Mouse (Mus musculus) hindbrain, embryonic 11.5 days (tissue): ENCODE measurements around the gene Zeb2. TPM values are rescaled to one million over a fixed set of nuclear protein-coding genes. Genes with fewer than 3 reads are reported as not detected.

Experiments
- ATAC-seq: fragments of 200-750 bp; cut with Nextera tagmentation; 2 replicates; pipeline ENCODE4 v1.8.0; 2017; ENCODE audit warnings: mild to moderate bottlenecking, moderate TSS enrichment, moderate library complexity; ENCODE audit not compliant: low FRiP score
- DNase-seq: peaks from one replicate; pipeline ENCODE4 v3.0.0-alpha.2; 2015; ENCODE audit warnings: low spot score
- H3K27ac ChIP-seq: fragments of 300-500 bp; sonication (generic); 2 replicates; pipeline ENCODE4 v1.5.1; 2014; ENCODE audit warnings: mild to moderate bottlenecking, low read depth, low read length
- H3K27me3 ChIP-seq: fragments of 300-500 bp; sonication (generic); 2 replicates; pipeline ENCODE4 v1.6.1; 2014; ENCODE audit warnings: mild to moderate bottlenecking, low read length, moderate library complexity, mixed read lengths; ENCODE audit not compliant: control insufficient read depth, insufficient read depth
- H3K36me3 ChIP-seq: fragments of 300-500 bp; sonication (generic); 2 replicates; pipeline ENCODE4 v1.6.1; 2014; ENCODE audit warnings: mild to moderate bottlenecking, low read length, moderate library complexity, mixed read lengths; ENCODE audit not compliant: control insufficient read depth, insufficient read depth
- H3K4me1 ChIP-seq: fragments of 300-500 bp; sonication (generic); replicated peaks from 2 replicates; pipeline ENCODE4 v1.6.1; 2014; ENCODE audit warnings: low read length, mixed read lengths; ENCODE audit not compliant: control insufficient read depth, insufficient read depth
- H3K4me2 ChIP-seq: fragments of 300-500 bp; sonication (generic); replicated peaks from 2 replicates; pipeline ENCODE4 v1.6.1; 2014; ENCODE audit warnings: mild to moderate bottlenecking, low read depth, low read length
- H3K4me3 ChIP-seq: fragments of 300-500 bp; sonication (generic); 2 replicates; pipeline ENCODE4 v1.5.1; 2014; ENCODE audit warnings: low read depth, low read length
- H3K9ac ChIP-seq: fragments of 300-500 bp; sonication (generic); 2 replicates; pipeline ENCODE4 v1.6.1; 2014; ENCODE audit warnings: low read depth, low read length
- H3K9me3 ChIP-seq: fragments of 300-500 bp; sonication (generic); 2 replicates; pipeline ENCODE4 v1.6.1; 2016; ENCODE audit warnings: low read length; ENCODE audit not compliant: control insufficient read depth
- WGBS: fragments of 180-500 bp; shearing (Covaris S2); extraction: QIAGEN DNeasy Blood & Tissue Kit; methylation state at CpG from one replicate; pipeline ENCODE4 v1.1.7; 2014; 5-methylcytosine and 5-hydroxymethylcytosine counted together
- polyA plus RNA-seq: library from polyadenylated mRNA; unstranded; fragments of >200 nt; fragmentation: Nextera tagmentation; extraction: Ambion mirVana; gene quantifications from 2 replicates; pipeline ENCODE4 v1.2.1, GENCODE M21; 2014

Gene Zeb2
- polyA plus RNA-seq, 1 experiment from 2014 or later = 58.8 TPM

- Histone ChIP-seq H3K9me3 (no peaks in the 10 kb centered on the region), H3K9ac (no peak overlapping the region), H3K4me3 (no peak overlapping the region), H3K36me3 (no peaks in the 10 kb centered on the region), H3K4me2 (no peak overlapping the region), H3K27me3 (no peaks in the 10 kb centered on the region), H3K4me1 (peaks cover 5% of the 10 kb centered on the region), H3K27ac (no peak overlapping the region)
- no peak for DNase-seq
- WGBS = 59% methylated on average over 4 of the region's 4 CpGs
- ATAC-seq = no peak
Observed at GRCm38 (mm10) chr2:45087208-45087607, 30.0 kb downstream of the Zeb2 start.

- no peaks in the 10 kb centered on the region for H3K9me3 ChIP-seq
- 86% methylated on average over 5 of the region's 5 CpGs for WGBS
- DNase-seq (no peak), ATAC-seq (no peak)
- H3K4me1 ChIP-seq = peaks cover 5% of the 10 kb centered on the region
- no peak overlapping the region for H3K4me2 ChIP-seq
- H3K9ac ChIP-seq = no peak overlapping the region
- no peak overlapping the region for H3K27ac ChIP-seq
- H3K36me3 ChIP-seq = no peaks in the 10 kb centered on the region
- H3K27me3 ChIP-seq = no peaks in the 10 kb centered on the region
- H3K4me3 ChIP-seq = no peak overlapping the region
Observed at GRCm38 (mm10) chr2:45085653-45086052, 31.5 kb downstream of the Zeb2 start.

GRCm38 (mm10) chr2:45083042-45083441, 34.2 kb downstream of the Zeb2 start:
- no peak overlapping the region for H3K4me3 ChIP-seq
- no peak overlapping the region for H3K27ac ChIP-seq
- H3K4me2 ChIP-seq = no peak overlapping the region
- ATAC-seq (no peak), DNase-seq (no peak)
- 66% methylated on average over 10 of the region's 10 CpGs for WGBS
- H3K9ac ChIP-seq = no peak overlapping the region
- no peaks in the 10 kb centered on the region for H3K9me3 ChIP-seq
- no peaks in the 10 kb centered on the region for H3K27me3 ChIP-seq
- H3K36me3 ChIP-seq = no peaks in the 10 kb centered on the region
- H3K4me1 ChIP-seq = 0 out of 2 replicates have a peak, but pooled peaks cover 2% of the 10 kb centered on the region

DNA sequence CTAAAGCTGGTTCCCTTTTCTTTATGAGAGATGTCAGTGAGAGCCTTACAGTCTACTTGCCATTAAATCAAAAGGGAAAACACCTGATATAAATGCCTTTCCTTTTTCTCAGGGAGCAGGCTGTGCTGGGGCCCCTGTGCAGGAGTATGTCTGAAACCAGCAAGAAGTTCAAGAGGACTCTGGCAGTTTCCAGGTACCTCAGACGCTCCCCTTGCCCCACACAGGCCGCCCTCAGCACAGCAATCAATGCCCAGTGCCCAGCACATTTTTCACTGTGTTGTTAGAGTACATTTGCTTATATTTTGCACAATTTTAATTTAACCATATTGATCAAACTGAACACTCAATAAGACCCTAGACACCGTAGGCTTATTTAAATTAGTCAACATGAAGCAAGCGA, 35.6 kb downstream of the Zeb2 start:
- WGBS = 80% methylated on average over 4 of the region's 4 CpGs
- Histone ChIP-seq H3K27me3 (no peaks in the 10 kb centered on the region), H3K9me3 (no peaks in the 10 kb centered on the region), H3K4me2 (no peak overlapping the region), H3K4me1 (no peaks in the 10 kb centered on the region), H3K36me3 (no peaks in the 10 kb centered on the region), H3K9ac (no peak overlapping the region), H3K27ac (no peak overlapping the region), H3K4me3 (no peak overlapping the region)
- no peak for DNase-seq
- ATAC-seq = no peak

DNA sequence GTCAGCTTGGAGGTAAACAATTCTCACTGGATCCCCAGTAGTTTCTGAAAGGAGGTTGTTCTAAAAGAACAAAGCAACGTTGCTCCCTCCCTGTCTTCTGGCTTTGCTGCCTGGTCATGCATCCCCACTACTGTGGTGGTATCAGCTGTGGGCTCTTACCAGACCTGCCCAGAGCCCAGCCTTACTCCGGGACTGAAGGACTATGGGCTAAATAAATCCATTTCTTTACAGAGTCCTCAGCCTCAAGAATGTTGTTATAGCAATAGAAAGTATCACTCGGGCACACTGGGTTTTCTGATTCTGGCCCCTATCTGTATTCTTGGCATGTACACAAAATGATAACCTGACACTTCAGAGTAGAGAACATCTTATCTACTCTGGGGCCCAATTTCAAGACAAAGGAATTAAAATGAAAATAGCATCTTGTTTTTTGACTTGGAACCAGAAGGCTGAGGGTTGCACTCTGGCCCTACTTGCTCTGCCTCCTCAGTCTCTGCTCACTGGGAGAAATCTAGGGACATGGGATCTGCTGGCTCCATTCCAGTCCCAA, 39.2 kb downstream of the Zeb2 start:
- H3K9me3 ChIP-seq = no peaks in the 10 kb centered on the region
- DNase-seq (no peak), ATAC-seq (no peak)
- H3K4me1 ChIP-seq = no peaks in the 10 kb centered on the region; the same call in 1 of the 2 replicates
- H3K27me3 ChIP-seq = no peaks in the 10 kb centered on the region
- H3K27ac ChIP-seq = no peak overlapping the region
- H3K4me2 ChIP-seq = no peak overlapping the region
- H3K36me3 ChIP-seq = no peaks in the 10 kb centered on the region
- no peak overlapping the region for H3K9ac ChIP-seq
- WGBS = 60% methylated on average over 3 of the region's 3 CpGs
- no peak overlapping the region for H3K4me3 ChIP-seq

GRCm38 (mm10) chr2:45077383-45077782, 39.8 kb downstream of the Zeb2 start:
- no peak overlapping the region for H3K4me2 ChIP-seq
- H3K36me3 ChIP-seq = no peaks in the 10 kb centered on the region
- no peak overlapping the region for H3K27ac ChIP-seq
- ATAC-seq (no peak), DNase-seq (no peak)
- no peaks in the 10 kb centered on the region; the same call in 1 of the 2 replicates for H3K4me1 ChIP-seq
- no peak overlapping the region for H3K4me3 ChIP-seq
- no peak overlapping the region for H3K9ac ChIP-seq
- 87% methylated on average over 5 of the region's 5 CpGs for whole genome bisulfite sequencing
- no peaks in the 10 kb centered on the region for H3K27me3 ChIP-seq
- no peaks in the 10 kb centered on the region for H3K9me3 ChIP-seq

GRCm38 (mm10) chr2:45073025-45073424, 44.2 kb downstream of the Zeb2 start:
- no peak overlapping the region for H3K27ac ChIP-seq
- H3K36me3 ChIP-seq = no peaks in the 10 kb centered on the region
- no peaks in the 10 kb centered on the region for H3K9me3 ChIP-seq
- no peaks in the 10 kb centered on the region for H3K27me3 ChIP-seq
- no peak for DNase-seq
- H3K4me1 ChIP-seq = no peaks in the 10 kb centered on the region; the same call in 1 of the 2 replicates
- peak; percentile 55; the same call in 1 of the 2 replicates for ATAC-seq
- H3K9ac ChIP-seq = no peak overlapping the region
- WGBS = 19% methylated on average over 6 of the region's 6 CpGs
- no peak overlapping the region for H3K4me2 ChIP-seq
- H3K4me3 ChIP-seq = no peak overlapping the region

DNA sequence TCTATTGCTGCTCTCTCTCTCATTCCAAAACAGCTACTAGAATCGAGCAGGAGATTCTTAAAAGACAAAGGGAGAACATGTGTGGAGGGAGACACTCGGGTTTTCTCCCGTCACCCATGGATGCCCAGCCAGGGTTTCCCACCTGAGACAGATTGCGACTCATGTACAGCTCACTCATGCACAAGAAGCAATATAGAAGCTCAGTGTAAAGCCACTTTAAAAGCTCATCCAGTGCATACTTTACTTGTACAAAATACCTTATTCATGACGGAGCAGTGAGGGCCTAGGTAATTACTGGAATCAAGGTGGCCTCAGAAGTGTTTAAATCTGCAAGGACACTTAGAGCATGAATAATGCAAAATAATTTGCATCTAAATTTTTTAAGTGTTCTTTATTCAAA, 45.9 kb downstream of the Zeb2 start:
- DNase-seq (no peak), ATAC-seq (no peak)
- Histone ChIP-seq H3K27me3 (no peaks in the 10 kb centered on the region), H3K9ac (no peak overlapping the region), H3K36me3 (no peaks in the 10 kb centered on the region), H3K4me3 (no peak overlapping the region), H3K4me1 (peaks cover 2% of the 10 kb centered on the region; the same call in 1 of the 2 replicates), H3K9me3 (no peaks in the 10 kb centered on the region), H3K27ac (no peak overlapping the region), H3K4me2 (no peak overlapping the region)
- 66% methylated on average over 5 of the region's 5 CpGs for WGBS

- Histone ChIP-seq H3K9me3 (no peaks in the 10 kb centered on the region), H3K9ac (no peak overlapping the region), H3K4me2 (no peak overlapping the region), H3K36me3 (no peaks in the 10 kb centered on the region), H3K4me1 (peaks cover 2% of the 10 kb centered on the region; the same call in 1 of the 2 replicates), H3K27me3 (no peaks in the 10 kb centered on the region), H3K27ac (no peak overlapping the region), H3K4me3 (no peak overlapping the region)
- WGBS = 77% methylated on average over 6 of the region's 6 CpGs
- ATAC-seq (no peak), DNase-seq (no peak)
Observed at GRCm38 (mm10) chr2:45070612-45071276, 46.5 kb downstream of the Zeb2 start.
